Mouse (Mus musculus) c-Kit-positive CD71-negative TER-119-negative erythroid progenitor cells, embryonic 14.5 days (primary cell): Measurements from ENCODE around the gene Selenoi.
"Not testable (repeated sequence)": the region's sequence is repeated elsewhere in the genome, so short reads cannot be mapped to it uniquely, and the experiment has no call there.

Experiments used
- DNase-seq: peaks from one replicate; pipeline ENCODE4 v3.0.0-alpha.2; 2013; ENCODE audit warnings: low read depth

Selenoi gene

DNA sequence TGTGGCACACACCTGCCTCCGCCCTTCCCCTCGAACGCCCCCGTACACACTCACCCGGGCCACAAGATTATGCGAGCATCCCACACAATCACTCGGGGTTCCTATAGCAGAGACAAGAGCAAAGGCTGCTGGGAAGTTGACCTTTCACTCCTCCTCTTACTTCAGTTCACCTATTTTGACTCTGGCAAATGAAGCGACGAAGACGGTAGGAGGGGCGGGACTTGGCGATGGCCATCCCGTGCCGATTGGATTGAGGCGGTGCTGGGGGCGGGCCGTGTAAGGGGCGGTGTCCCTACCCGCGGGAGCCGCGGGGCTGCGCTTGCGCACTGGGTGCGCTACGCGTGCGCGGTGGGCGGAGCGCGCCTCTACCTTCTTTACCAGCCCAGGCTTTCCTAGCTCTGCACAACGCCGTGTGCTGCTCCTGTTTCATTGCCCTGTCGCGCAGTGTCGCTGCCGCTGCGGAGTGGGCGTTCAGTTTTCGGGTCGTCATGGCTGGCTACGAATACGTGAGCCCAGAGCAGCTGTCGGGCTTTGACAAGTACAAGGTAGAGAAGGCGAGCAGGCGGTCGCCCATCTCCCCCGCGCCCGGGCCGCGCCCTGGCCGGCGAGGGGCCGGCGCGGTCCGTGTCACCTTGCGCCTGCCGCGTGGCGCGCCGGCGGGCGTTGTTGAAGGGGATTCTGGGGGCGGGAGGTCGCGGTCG, at the start of gene Selenoi:
Selenoi (plus strand) TSS at position 311 of the 701 bp plus-strand sequence.
- DNase-seq = peak; percentile 94

DNA sequence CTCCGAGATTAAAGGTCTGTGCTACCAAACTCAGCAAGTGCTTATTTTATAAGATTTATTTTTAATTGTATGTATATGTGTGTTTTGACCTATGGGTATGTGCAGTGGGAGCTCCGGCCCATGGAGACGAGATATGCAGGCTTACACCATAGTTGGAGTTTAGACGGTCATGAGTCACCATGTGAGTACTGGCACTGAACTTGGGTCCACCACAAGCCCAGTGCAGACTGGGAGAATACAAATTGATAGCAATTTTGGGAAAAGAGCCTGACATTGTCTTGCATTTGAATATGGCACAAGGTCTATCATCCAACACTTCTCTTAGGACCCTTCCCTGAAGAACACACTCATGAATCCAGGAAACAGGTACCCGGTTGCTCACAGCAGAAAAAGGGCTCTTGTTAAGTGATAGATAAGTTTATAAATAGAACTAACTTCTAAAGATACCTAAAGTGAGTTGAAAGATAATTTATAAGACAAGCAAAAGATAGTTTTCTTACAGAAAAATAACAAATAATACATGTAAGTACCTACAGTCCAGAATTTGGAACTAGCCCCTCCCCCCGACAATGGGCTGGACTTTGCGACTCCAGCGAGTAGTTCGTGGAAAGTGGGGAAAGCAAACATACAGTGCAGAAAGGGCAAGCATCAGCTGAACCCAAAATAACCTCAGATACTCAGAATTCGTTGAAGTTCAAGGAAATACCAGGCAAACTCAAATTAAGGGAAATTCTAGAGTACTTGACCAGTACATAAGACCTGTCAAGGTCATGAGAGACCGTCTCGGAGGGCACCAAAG, 44.5 kb upstream of the Selenoi start:
- DNase-seq = no peak

- no peak for DNase-seq
Observed at GRCm38 (mm10) chr5:30192452-30192851, 39.9 kb upstream of the Selenoi start.

DNA sequence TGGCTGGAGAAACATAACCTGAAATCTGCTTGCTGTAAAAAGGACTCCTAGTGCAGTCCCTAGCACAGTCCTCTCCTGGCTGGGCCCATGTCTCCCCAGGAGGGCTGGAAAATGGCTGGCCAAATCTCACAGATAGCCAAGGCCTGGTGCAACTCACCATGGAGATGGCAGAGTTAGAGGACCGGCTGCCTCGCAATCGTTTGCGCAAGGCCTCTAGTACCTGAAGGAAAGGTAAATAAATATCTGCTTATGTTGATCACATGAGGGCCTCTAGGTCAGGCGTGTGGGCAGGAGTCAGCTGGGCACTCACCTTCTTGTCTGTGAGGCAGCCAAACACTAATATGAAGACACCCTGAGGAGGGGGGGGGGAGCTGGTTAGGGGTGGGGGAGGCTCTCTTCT, 37.0 kb upstream of the Selenoi start:
- DNase-seq = no peak

DNA sequence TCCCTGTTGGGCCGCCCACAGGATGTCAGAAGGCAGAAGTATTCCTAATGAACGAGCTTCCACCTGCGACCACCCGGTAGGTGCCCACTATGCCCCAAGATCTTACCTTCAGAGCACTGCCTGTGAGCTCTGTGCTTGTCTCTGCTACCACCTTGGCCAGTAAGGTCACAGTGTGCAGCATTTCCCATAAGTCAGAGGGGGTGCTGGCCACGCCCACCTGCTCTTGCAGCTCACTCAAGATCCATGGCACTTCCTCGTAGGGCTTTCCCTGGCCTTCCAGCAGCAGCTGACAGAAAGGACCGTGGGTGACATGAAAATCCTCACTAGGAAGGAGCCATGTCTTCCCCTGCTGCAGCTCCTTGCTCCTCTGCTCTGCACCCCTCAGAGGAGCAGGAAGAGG, 34.1 kb upstream of the Selenoi start:
- DNase-seq = peak; percentile 16

- no peak for DNase-seq
Observed at GRCm38 (mm10) chr5:30201521-30201920, 30.9 kb upstream of the Selenoi start.

DNA sequence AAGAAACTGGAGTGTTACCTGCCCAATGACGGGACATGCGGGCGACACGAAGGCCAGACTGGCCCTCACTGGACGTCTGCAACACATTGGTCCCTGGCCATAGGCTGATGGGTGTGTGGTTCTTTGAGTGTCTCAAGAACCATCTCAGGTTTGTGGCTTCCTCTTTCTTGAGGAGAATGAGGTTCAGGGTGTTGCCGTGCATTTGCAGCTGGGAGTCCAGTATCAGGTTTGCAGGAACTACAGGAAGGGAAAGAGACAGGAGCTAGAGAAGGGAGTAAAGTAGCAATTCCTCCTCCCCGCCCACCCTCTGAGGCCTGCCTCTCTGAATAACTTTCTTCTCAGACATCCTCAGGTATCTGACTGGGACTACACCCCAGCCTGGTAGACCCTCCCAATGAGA, 30.2 kb upstream of the Selenoi start:
- no peak for DNase-seq

DNA sequence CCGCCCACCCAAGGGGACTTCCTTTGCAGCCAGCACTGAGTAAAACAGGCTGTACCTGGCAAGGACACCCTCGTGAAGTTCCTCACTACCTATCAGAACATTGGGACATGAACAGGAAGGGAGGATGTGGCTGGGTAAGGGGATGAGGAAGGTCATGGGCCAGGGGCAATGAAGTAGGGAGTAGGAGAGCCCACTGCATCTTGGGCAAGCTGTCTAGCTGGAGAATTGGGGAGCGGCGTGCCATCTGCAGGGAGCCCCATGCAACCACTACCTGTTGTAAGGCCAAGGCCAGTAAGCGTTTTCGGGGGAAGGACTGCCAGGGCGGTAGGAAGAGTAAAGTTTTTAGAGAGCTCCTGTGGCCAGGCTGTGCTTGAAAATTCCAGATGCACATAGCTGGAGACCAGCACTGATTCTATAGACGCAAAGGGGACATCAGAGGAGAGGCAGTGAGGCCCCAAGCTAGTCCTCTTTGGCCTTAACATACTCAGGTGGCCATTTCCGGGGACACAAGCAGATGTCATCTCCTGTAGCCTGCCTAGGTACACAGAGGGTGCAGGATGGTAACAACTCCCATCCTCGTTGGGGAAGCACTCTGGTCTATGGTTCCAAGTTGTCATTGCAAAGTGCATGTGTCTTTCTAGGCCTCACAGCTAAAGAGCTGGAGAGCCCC, 29.0 kb upstream of the Selenoi start:
- no peak for DNase-seq

DNA sequence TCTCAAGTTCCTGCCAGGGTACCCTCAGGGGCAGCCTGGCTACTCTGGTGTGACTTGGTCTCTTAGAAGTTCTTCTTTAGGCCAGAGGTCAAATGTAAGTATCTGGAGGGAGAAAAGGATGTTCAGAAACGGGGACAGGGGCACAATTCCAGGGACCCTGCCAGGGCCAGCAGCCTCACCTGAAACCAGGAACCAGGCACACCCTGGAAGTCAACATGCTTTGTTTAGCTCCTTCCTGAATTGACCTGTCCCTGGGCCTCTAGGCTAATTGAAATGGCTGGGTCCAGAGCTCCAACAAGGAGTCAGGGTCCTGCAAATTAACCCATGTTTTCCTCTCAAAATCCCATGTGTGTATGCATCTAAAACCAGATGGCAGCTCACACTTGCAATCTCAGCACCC, 27.9 kb upstream of the Selenoi start:
- no peak for DNase-seq

- DNase-seq = no peak
Observed at GRCm38 (mm10) chr5:30205034-30205433, 27.3 kb upstream of the Selenoi start.

GRCm38 (mm10) chr5:30205493-30205892, 26.9 kb upstream of the Selenoi start, which contains the start of gene Adgrf3:
TSS of gene Adgrf3 (minus strand) at chr5:30205722.
- DNase-seq = no peak

- peak; percentile 53 for DNase-seq
Observed at GRCm38 (mm10) chr5:30207276-30207675, 25.1 kb upstream of the Selenoi start.

- not testable (repeated sequence) for DNase-seq
Observed at GRCm38 (mm10) chr5:30210758-30211157, 21.6 kb upstream of the Selenoi start.

DNA sequence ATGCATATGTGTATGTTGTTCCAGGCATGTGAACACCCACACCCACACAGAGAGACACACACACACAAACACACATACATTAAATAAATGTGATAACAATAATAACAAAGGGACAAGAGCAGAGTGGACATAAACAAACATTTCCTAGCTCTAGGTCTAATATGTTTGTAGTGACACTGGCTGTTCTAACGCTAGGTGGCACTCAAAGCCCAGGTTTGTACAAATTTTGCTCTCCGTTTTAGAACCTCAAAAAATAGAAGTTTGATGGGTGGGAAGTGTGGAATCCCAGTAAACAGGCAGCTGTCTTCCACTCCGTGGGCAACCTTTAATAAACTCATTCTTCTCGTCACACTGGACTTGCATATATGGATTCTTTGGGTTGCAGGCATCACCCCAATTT, 17.5 kb upstream of the Selenoi start:
- peak; percentile 37 for DNase-seq

DNA sequence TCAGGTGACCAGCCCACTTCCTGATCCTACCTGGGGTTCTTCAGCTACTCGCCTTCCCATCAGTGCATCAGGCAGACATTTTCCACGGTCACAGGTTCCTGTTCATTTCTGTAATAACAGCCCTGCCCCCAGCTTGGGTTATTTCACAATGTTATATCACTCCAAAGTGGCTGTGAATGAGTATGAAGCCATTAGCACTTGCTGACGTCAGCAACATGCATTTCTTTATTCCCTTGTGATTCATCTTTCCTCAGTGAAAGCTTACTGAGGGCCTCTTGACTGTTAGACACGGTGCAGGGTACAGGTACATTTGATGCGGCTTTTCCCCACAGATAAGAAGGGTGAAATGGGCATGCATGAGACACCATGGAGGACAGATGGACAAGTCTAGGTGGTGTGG, 16.4 kb upstream of the Selenoi start:
- DNase-seq = no peak

GRCm38 (mm10) chr5:30219715-30220114, 12.7 kb upstream of the Selenoi start:
- DNase-seq = no peak

DNA sequence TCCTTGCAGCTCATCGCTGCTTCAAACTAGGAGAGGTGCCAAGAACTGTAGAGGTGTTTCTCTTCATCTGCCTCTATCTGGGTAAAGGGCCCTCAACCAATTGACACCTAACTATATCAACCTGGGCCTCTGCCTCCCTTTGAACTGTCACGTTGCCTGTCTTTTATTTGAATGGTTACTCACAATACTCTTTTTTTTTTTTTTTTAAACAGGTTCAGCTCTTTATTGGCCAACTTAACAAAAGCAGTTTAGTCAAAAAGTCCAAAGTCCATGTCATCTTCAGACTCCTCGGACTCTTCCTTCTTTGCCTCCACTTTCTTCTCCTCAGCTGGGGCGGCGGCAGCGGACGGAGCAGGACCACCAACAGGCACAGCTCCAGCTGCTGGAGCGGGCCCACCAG, 11.7 kb upstream of the Selenoi start:
- no peak for DNase-seq

DNA sequence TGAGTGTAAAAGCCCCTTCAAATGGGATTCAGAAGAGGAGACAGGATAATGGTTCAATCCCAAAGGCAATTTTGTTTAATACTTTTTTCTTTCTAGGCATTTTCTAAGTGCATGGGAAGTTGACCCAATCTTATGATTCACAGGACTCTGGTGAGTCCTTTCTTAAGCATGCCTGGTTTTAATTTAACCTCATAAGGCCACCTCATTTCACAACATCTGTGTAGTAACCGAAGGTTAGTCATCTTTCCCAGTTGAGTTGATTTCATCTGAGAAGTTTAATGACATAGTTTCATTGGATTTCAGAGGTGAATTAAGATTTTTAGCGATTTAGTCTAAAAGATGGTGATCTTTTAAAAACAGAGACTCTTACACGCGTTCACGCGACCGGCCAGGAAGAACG, 9.7 kb upstream of the Selenoi start:
- DNase-seq = no peak

- DNase-seq = no peak
Observed at GRCm38 (mm10) chr5:30230901-30231300, 1.5 kb upstream of the Selenoi start.

- DNase-seq = no peak
Observed at GRCm38 (mm10) chr5:30231891-30232270, 500 bp upstream of the Selenoi start.

GRCm38 (mm10) chr5:30233042-30233441, 661 bp downstream of the Selenoi start:
- DNase-seq = no peak

DNA sequence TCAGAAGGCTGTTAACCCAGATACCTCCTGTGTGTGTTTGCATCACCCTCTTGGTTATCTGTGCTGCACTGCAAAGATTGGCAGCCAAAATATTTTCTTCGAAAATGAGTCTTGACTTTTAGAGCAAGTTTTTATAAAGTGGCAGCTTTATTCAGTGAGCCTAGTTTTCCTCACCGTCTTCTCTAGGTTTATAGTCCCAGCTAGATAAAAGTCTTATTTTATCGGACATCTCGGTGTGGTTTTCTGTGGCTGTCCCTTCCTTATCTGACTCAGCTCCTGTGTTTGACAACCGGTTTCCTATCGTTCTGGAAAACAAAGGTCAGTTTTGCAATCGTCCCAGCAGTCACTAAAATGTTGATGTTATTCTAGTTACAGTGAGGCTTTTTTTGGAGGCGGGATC, 1.6 kb downstream of the Selenoi start:
- no peak for DNase-seq

- no peak for DNase-seq
Observed at GRCm38 (mm10) chr5:30235641-30236126, 3.3 kb downstream of the Selenoi start.
